Mouse (Mus musculus) frontal cortex, postnatal 14 days (tissue): ENCODE measurements around the gene Rassf7.

ENCODE experiments used
- DNase-seq, 2 experiments: peaks; one replicate each; pipeline ENCODE4 v3.0.0; 2022; ENCODE audit warnings: low spot score in 2 of 2

Rassf7 gene

GRCm38 (mm10) chr7:141196619-141197282, 18.9 kb upstream of the Rassf7 start:
- no peak for DNase-seq

GRCm38 (mm10) chr7:141198121-141198520, 17.5 kb upstream of the Rassf7 start:
- no peak for DNase-seq

GRCm38 (mm10) chr7:141204546-141204945, 11.1 kb upstream of the Rassf7 start:
- no peak for DNase-seq

- DNase-seq, result no peak
These were observed 10.2 kb upstream of the Rassf7 start for GRCm38 (mm10) chr7:141205504-141205903.

GRCm38 (mm10) chr7:141206182-141206937, 9.3 kb upstream of the Rassf7 start:
- no peak for DNase-seq

GRCm38 (mm10) chr7:141209526-141209925, 6.1 kb upstream of the Rassf7 start:
- no peak for DNase-seq

GRCm38 (mm10) chr7:141210137-141210536, 5.5 kb upstream of the Rassf7 start:
- DNase-seq, result no peak

- no peak for DNase-seq
These were observed 5.0 kb upstream of the Rassf7 start for GRCm38 (mm10) chr7:141210606-141211131.

GRCm38 (mm10) chr7:141213133-141213532, 2.5 kb upstream of the Rassf7 start:
- no peak for DNase-seq

- DNase-seq, result no peak
These were observed 1.9 kb upstream of the Rassf7 start, which contains the start of gene Lmntd2 for GRCm38 (mm10) chr7:141213605-141214235. Lmntd2 (minus strand) TSS chr7:141214080.

- no peak for DNase-seq
These were observed 1.4 kb upstream of the Rassf7 start for GRCm38 (mm10) chr7:141214310-141214709.

GRCm38 (mm10) chr7:141215880-141216733, 447 bp downstream of the Rassf7 start:
- no peak for DNase-seq

GRCm38 (mm10) chr7:141216894-141217293, 1.2 kb downstream of the Rassf7 start:
- no peak for DNase-seq

- no peak for DNase-seq
These were observed 1.8 kb downstream of the Rassf7 start for GRCm38 (mm10) chr7:141217343-141218013.

- DNase-seq, result no peak
These were observed 2.5 kb downstream of the Rassf7 start for GRCm38 (mm10) chr7:141218141-141218540.

- DNase-seq, result no peak
These were observed 3.0 kb downstream of the Rassf7 start for GRCm38 (mm10) chr7:141218557-141219133.

GRCm38 (mm10) chr7:141219558-141220099, 4.0 kb downstream of the Rassf7 start:
- DNase-seq, result no peak

GRCm38 (mm10) chr7:141220377-141220776, 4.7 kb downstream of the Rassf7 start:
- no peak for DNase-seq

- DNase-seq, result peak; percentile 86 to 90
These were observed 5.8 kb downstream of the Rassf7 start for GRCm38 (mm10) chr7:141221249-141222125.
